Mouse (Mus musculus): ENCODE measurements around the gene Omp.

DNA sequence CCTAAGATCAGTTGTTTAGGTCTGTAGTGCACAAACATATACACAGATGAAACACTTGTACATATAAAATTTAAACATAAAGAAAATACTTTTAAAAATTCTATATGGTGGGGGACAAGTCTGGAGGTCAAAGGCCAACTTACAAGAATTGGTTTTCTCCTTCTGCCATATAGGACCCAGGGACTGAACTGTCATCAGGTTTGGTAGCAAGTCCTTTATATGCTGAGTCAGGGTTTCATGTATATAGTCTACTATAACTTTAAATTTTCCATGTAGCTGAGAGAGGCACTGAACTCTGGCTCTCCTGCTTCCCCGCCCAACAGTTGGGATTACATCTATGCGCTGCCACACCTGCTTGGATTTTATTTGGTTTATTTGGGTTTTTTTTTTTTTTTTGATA, 42.9 kb upstream of the Omp start:
- no peak for TF ChIP-seq POLR2A (IDR thresholded peaks at IDR 0.05; ENCODE audit: borderline replicate concordance, low read depth, low read length)
- TF ChIP-seq CTCF (IDR thresholded peaks at IDR 0.05; ENCODE audit: low read depth, low read length), result no peak

All from bone marrow macrophage, adult 2 months (primary cell).